Mouse (Mus musculus): ENCODE results near the gene Ubn2.
A peak's percentile ranks its signal among the peaks of the same experiment; 100 is the strongest.

- TF ChIP-seq POLR2A (IDR thresholded peaks at IDR 0.05; ENCODE audit: control insufficient read depth, extremely low read depth, insufficient read depth, low read length, poor library complexity) (peak; percentile 89), CTCF (IDR thresholded peaks at IDR 0.05; ENCODE audit: borderline replicate concordance, control insufficient read depth, extremely low read depth, insufficient read depth, low read length, poor library complexity) (peak; percentile 35; the same call in 1 of the 2 replicates)
Measured at GRCm38 (mm10) chr6:38551062-38551988, 117.6 kb downstream of the Ubn2 start, which contains the start of gene Luc7l2.
